Mouse (Mus musculus): ENCODE data around the gene Nwd1. TPM values are rescaled to one million over a fixed set of nuclear protein-coding genes. Genes with fewer than 3 reads are reported as not detected.

Gene Nwd1
- polyA plus RNA-seq, 1 experiment: 0.91 TPM

GRCm38 (mm10) chr8:72736868-72737267 lies 90.4 kb downstream of the Nwd1 start:
- TF ChIP-seq EP300 (IDR thresholded peaks at IDR 0.05; ENCODE audit: insufficient read depth, low read depth, low read length): no peak
- Histone ChIP-seq H3K27me3 (ENCODE audit: control insufficient read depth, insufficient read depth, low read length, poor library complexity, severe bottlenecking) (no peaks in the 10 kb centered on the region), H3K36me3 (ENCODE audit: control insufficient read depth, insufficient read depth, low read length, poor library complexity, severe bottlenecking) (peaks cover 45% of the 10 kb centered on the region), H3K27ac (ENCODE audit: insufficient read depth, low read length) (no peak overlapping the region), H3K9ac (ENCODE audit: low read depth, poor library complexity, severe bottlenecking) (no peak overlapping the region), H3K9me3 (replicated peaks; ENCODE audit: control insufficient read depth, insufficient read depth, low read length, poor library complexity, severe bottlenecking) (no peaks in the 10 kb centered on the region), H3K4me3 (ENCODE audit: low read depth, low read length) (no peak overlapping the region), H3K4me1 (ENCODE audit: control insufficient read depth, insufficient read depth, low read length) (no peaks in the 10 kb centered on the region)

- Histone ChIP-seq H3K27me3 (ENCODE audit: control insufficient read depth, insufficient read depth, low read length, poor library complexity, severe bottlenecking) (no peaks in the 10 kb centered on the region), H3K27ac (ENCODE audit: insufficient read depth, low read length) (no peak overlapping the region), H3K4me3 (ENCODE audit: low read depth, low read length) (no peak overlapping the region), H3K9ac (ENCODE audit: low read depth, poor library complexity, severe bottlenecking) (no peak overlapping the region), H3K4me1 (ENCODE audit: control insufficient read depth, insufficient read depth, low read length) (no peaks in the 10 kb centered on the region), H3K9me3 (replicated peaks; ENCODE audit: control insufficient read depth, insufficient read depth, low read length, poor library complexity, severe bottlenecking) (no peaks in the 10 kb centered on the region), H3K36me3 (ENCODE audit: control insufficient read depth, insufficient read depth, low read length, poor library complexity, severe bottlenecking) (peaks cover 10% of the 10 kb centered on the region)
- TF ChIP-seq CTCF (IDR thresholded peaks at IDR 0.05; ENCODE audit: low read depth, low read length) (peak; percentile 95), EP300 (IDR thresholded peaks at IDR 0.05; ENCODE audit: insufficient read depth, low read depth, low read length) (no peak), POLR2A (IDR thresholded peaks at IDR 0.05; ENCODE audit: insufficient read depth, low read length) (no peak)
Observed at GRCm38 (mm10) chr8:72746061-72746460, 99.5 kb downstream of the Nwd1 start.

GRCm38 (mm10) chr8:72749846-72750245 lies 103.3 kb downstream of the Nwd1 start:
- Histone ChIP-seq H3K4me1 (ENCODE audit: control insufficient read depth, insufficient read depth, low read length) (no peaks in the 10 kb centered on the region), H3K27me3 (ENCODE audit: control insufficient read depth, insufficient read depth, low read length, poor library complexity, severe bottlenecking) (no peaks in the 10 kb centered on the region), H3K9me3 (replicated peaks; ENCODE audit: control insufficient read depth, insufficient read depth, low read length, poor library complexity, severe bottlenecking) (no peaks in the 10 kb centered on the region), H3K9ac (ENCODE audit: low read depth, poor library complexity, severe bottlenecking) (peak overlapping the region; percentile 8; the same call in 1 of the 2 replicates), H3K27ac (ENCODE audit: insufficient read depth, low read length) (no peak overlapping the region), H3K4me3 (ENCODE audit: low read depth, low read length) (peak overlapping the region; percentile 46), H3K36me3 (ENCODE audit: control insufficient read depth, insufficient read depth, low read length, poor library complexity, severe bottlenecking) (peaks cover 12% of the 10 kb centered on the region)
- TF ChIP-seq CTCF (IDR thresholded peaks at IDR 0.05; ENCODE audit: low read depth, low read length): no peak
- TF ChIP-seq EP300 (IDR thresholded peaks at IDR 0.05; ENCODE audit: insufficient read depth, low read depth, low read length): no peak
- no peak for TF ChIP-seq POLR2A (IDR thresholded peaks at IDR 0.05; ENCODE audit: insufficient read depth, low read length)

- Histone ChIP-seq H3K4me1 (ENCODE audit: control insufficient read depth, insufficient read depth, low read length) (no peaks in the 10 kb centered on the region), H3K9ac (ENCODE audit: low read depth, poor library complexity, severe bottlenecking) (0 out of 2 replicates have a peak overlapping the region, but pooled peaks have one; percentile 8), H3K36me3 (ENCODE audit: control insufficient read depth, insufficient read depth, low read length, poor library complexity, severe bottlenecking) (peaks cover 12% of the 10 kb centered on the region), H3K27me3 (ENCODE audit: control insufficient read depth, insufficient read depth, low read length, poor library complexity, severe bottlenecking) (no peaks in the 10 kb centered on the region), H3K9me3 (replicated peaks; ENCODE audit: control insufficient read depth, insufficient read depth, low read length, poor library complexity, severe bottlenecking) (no peaks in the 10 kb centered on the region), H3K27ac (ENCODE audit: insufficient read depth, low read length) (no peak overlapping the region), H3K4me3 (ENCODE audit: low read depth, low read length) (peak overlapping the region; percentile 46)
- TF ChIP-seq EP300 (IDR thresholded peaks at IDR 0.05; ENCODE audit: insufficient read depth, low read depth, low read length): no peak
- no peak for TF ChIP-seq CTCF (IDR thresholded peaks at IDR 0.05; ENCODE audit: low read depth, low read length)
- no peak for TF ChIP-seq POLR2A (IDR thresholded peaks at IDR 0.05; ENCODE audit: insufficient read depth, low read length)
Observed at GRCm38 (mm10) chr8:72750266-72750665, 103.8 kb downstream of the Nwd1 start.

GRCm38 (mm10) chr8:72751126-72751525 lies 104.6 kb downstream of the Nwd1 start:
- Histone ChIP-seq H3K27ac (ENCODE audit: insufficient read depth, low read length) (no peak overlapping the region), H3K27me3 (ENCODE audit: control insufficient read depth, insufficient read depth, low read length, poor library complexity, severe bottlenecking) (no peaks in the 10 kb centered on the region), H3K9ac (ENCODE audit: low read depth, poor library complexity, severe bottlenecking) (no peak overlapping the region), H3K4me1 (ENCODE audit: control insufficient read depth, insufficient read depth, low read length) (no peaks in the 10 kb centered on the region), H3K4me3 (ENCODE audit: low read depth, low read length) (no peak overlapping the region), H3K9me3 (replicated peaks; ENCODE audit: control insufficient read depth, insufficient read depth, low read length, poor library complexity, severe bottlenecking) (no peaks in the 10 kb centered on the region), H3K36me3 (ENCODE audit: control insufficient read depth, insufficient read depth, low read length, poor library complexity, severe bottlenecking) (peaks cover 12% of the 10 kb centered on the region)
- TF ChIP-seq POLR2A (IDR thresholded peaks at IDR 0.05; ENCODE audit: insufficient read depth, low read length) (no peak), EP300 (IDR thresholded peaks at IDR 0.05; ENCODE audit: insufficient read depth, low read depth, low read length) (no peak), CTCF (IDR thresholded peaks at IDR 0.05; ENCODE audit: low read depth, low read length) (peak; percentile 60)

- peaks cover 7% of the 10 kb centered on the region; the same call in 1 of the 2 replicates for H3K36me3 ChIP-seq (ENCODE audit: control insufficient read depth, insufficient read depth, low read length, poor library complexity, severe bottlenecking)
Observed at GRCm38 (mm10) chr8:72752289-72752688, 105.8 kb downstream of the Nwd1 start.

More at GRCm38 (mm10) chr8:72752289-72752688, 105.8 kb downstream of the Nwd1 start:
- no peak overlapping the region for H3K27ac ChIP-seq (ENCODE audit: insufficient read depth, low read length)
- no peaks in the 10 kb centered on the region for H3K27me3 ChIP-seq (ENCODE audit: control insufficient read depth, insufficient read depth, low read length, poor library complexity, severe bottlenecking)
- TF ChIP-seq EP300 (IDR thresholded peaks at IDR 0.05; ENCODE audit: insufficient read depth, low read depth, low read length) (no peak), CTCF (IDR thresholded peaks at IDR 0.05; ENCODE audit: low read depth, low read length) (no peak), POLR2A (IDR thresholded peaks at IDR 0.05; ENCODE audit: insufficient read depth, low read length) (no peak)
- H3K4me1 ChIP-seq (ENCODE audit: control insufficient read depth, insufficient read depth, low read length): no peaks in the 10 kb centered on the region
- H3K4me3 ChIP-seq (ENCODE audit: low read depth, low read length): no peak overlapping the region
- no peak overlapping the region for H3K9ac ChIP-seq (ENCODE audit: low read depth, poor library complexity, severe bottlenecking)
- H3K9me3 ChIP-seq (replicated peaks; ENCODE audit: control insufficient read depth, insufficient read depth, low read length, poor library complexity, severe bottlenecking): no peaks in the 10 kb centered on the region

Measured in ES-Bruce4 (cell line).